8 mouse cellular contexts compared by ENCODE assay signal in the genomic region with DNA sequence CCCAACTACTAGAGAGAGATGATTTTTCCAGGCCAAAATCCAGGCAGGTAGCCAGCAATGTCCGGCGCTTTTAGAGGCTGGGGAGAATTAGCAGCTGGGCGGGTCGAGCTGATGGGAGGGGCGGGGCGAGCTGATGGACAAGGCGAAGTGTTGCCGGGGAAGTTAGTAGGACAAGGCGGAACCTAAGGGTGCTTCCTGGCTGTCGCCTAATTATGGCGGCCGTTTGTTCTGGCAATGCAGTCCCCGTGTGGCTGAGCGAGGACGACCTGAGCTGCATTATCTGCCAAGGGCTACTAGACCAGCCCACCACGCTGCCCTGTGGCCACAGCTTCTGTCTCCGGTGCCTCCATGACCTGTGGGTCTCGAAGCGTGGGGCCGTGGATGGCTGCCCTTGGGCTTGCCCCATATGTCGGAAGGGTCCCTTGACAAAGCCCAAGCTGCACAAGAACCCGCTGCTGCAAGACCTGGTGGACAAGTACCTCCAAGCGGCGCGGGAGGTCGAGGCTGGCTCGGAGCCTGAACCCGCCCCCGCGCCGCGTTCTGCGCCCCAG. TPM values are rescaled to one million over a fixed set of nuclear protein-coding genes. Genes with fewer than 3 reads are reported as not detected.
DNase-seq lines count a peak whose midpoint lies in the region; ATAC-seq lines count a peak whose summit lies in the region.

A gene (plus strand): TSS at position 147 of the 551 bp plus-strand sequence.

- ATAC-seq in megakaryocyte, adult 5-6 weeks (ENCODE audit: poor library complexity, severe bottlenecking), result peak; percentile 100

- peak; percentile 93 to 98 for DNase-seq in adrenal gland, adult (ENCODE audit: inconsistent age in 2 of 2, low spot score in 1 of 2)
- peak; percentile 78 for DNase-seq in embryo, embryonic 10 days (ENCODE audit: low spot score)
- DNase-seq in gastrocnemius, adult 8-10 months (ENCODE audit: low spot score in 2 of 2), result peak; percentile 90 to 91
- DNase-seq in induced T-regulatory cell, adult 2 months (ENCODE audit: low read depth), result peak; percentile 84
- peak; percentile 57 to 77 for DNase-seq in left cerebral cortex, adult 8-10 months (ENCODE audit: low spot score in 2 of 2)
- peak; percentile 81 for DNase-seq in right cerebral cortex, adult 18-20 months
- DNase-seq in urinary bladder, adult 2 months (ENCODE audit: low spot score), result peak; percentile 68

RNA-seq across cellular contexts. Expression of the gene that starts here (rescaled TPM):
- total RNA-seq in gastrocnemius, adult 8-10 months (2022), result 1 to 10 TPM; 1.6 to 2.8 (median 2.4) TPM
- total RNA-seq in left cerebral cortex, adult 8-10 months (2022), result 1 to 10 TPM; 2.8 to 5.7 (median 4.6) TPM
- total RNA-seq in megakaryocyte, adult 5-6 weeks (2015), result 4.8 and 9.1 TPM in 2 replicates
- total RNA-seq in megakaryocyte, adult 5-6 weeks (2017), result 4.4 and 4.7 TPM in 2 replicates
- polyA plus RNA-seq in urinary bladder, adult 2 months (2012; rRNA removed), result 9.2 and 10.8 TPM in 2 replicates

Comparison
In these comparisons a context has a peak if more than half of its experiments do, and no peak if none do; other contexts are left out.
1. Peak in every context shown above with its lines: DNase-seq and ATAC-seq.